Mouse (Mus musculus): Measurements from ENCODE around the gene Elane.

Elane gene

DNA sequence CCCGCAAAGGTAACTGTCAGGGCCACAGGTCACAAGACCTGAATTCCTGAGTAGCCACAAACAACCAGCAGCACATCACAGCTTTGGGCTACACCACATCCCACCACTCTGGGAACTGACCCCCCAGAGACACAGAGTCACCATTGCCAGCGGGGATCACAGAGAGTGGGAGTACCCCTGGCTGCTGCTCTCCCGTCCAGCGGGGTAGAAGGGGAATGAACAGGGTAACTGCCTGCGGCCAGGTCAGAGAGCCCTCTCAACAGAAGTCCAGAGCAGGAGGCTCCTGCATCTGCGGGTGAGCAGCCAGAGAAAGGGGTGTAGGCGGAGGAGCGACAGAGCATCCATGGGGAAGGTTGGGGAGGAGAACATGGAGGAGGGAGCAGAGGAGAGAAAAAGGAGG, 30.0 kb downstream of the Elane start:
- no peak for DNase-seq

DNA sequence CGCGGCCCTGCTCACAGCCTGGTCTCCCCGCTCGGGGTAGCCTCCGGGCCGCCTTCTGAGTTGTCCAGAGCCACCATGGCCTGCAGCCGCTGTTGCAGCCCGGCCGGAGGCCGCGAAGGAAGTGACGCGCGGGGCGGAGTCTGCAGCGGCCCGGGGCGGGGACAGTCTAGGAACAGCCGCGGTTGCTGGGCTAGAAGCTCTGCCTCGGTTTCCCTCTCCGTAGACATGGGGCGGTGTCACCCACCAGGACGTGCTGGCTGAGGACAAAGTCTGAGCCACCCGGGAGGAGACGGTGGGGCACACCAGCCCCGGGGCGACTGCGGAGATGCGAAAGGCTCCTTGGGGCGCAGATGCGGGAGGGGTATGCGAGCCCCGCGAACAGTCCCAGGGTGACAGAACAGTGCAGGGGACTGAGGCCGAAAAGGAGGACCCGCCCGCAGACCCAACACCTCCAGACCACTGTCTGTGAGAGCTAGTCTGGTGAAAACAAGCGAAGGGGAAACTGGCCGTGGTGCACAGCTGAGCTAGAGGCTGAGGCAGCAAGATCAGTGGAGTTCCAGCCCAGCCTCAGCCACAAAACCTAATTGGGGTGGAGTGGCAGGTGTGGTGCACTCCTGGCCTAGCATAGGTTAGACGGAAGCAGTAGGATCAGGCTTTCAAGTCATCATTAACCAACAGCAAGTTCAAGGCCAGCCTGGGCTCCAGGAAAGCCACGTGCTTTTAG, 30.9 kb downstream of the Elane start, which contains the start of gene Kiss1r:
Kiss1r (plus strand) TSS at position 164 of the 724 bp plus-strand sequence.
- peak; percentile 94 for DNase-seq

DNA sequence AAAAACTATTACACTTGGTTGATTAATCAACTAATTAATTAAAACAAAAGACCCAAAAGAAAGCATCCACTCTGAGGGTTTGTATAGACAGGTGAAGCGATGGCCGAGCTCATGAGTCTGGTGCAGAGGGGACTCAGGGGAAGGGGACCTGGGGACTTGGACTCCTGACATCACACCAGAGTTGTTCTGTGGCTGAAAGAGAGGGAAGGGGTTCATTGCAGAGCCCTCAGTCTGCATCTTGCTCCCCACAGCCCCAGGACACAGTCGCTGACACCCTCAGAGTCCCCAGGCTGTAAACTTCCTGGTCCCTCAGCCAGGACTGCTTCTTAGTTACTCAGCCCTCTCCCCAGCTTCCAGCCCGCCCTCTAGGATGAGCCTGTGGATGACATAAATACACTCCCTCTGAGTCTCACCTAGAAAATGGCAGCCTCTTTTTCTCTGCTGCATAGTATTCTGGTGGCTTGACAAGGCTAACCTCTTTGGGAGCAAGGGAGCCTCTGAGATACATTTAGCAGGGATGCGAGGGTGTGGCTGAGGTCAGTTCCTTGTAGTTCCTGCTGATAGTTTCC, 31.6 kb downstream of the Elane start:
- DNase-seq = no peak

DNA sequence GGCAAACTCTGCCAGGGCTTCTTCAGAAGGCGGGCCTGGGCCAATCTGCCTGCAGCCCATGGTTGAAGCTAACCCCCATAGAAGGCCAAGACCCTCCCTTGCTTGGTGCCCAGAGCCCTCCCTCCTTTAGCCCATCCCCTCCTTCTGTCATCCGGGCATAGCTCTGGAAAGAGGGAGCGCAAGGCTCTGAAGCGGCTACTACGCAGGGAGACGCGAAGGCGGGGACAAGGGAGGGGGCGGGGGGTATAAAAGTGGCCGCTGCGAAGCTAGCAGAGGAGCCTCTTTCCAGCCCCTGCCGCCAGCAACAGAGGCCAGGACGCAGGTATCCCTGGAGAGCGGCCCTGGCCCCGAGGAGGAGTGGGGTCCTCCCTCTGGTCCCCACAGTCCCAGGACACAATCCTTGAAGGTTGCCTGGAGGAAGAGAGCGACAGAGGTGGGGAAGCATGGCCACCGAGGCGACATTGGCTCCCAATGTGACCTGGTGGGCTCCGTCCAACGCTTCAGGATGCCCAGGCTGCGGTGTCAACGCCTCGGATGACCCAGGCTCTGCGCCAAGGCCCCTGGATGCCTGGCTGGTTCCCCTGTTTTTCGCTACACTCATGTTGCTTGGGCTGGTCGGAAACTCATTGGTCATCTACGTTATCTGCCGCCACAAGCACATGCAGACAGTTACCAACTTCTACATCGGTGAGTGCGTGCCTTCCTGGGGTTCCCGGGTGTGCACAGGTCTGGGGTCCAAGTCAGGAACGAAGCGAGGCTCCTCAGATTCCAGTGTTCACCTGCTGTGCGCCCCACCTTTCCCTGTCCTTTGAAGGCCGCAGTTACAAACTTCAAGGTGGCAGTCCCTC, 32.4 kb downstream of the Elane start:
- peak; percentile 71 for DNase-seq

DNA sequence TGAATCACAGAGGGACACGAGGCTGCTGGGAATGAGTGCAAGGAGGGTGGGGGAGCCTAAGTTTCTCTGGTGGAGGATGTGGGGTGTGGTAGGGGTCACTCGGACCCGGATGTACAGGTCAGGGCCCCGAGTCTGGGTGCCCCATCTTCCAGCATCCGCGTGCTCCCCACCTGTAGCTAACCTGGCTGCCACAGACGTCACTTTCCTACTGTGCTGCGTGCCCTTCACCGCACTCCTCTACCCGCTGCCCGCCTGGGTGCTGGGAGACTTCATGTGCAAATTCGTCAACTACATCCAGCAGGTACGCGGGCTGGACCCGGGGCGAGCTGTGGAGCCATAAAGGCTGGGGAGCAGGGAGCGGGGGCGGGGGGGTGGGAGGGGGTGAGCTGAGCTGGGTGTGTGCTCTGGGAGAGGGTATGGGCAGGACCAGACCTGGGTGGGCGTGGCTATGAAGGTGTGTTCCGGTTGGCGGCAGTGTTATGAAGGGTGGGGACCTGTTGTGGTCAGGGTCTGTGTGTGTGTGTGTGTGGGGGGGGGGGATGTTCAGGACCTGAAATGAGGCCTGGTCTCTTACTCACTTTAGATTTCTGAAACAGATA, 33.3 kb downstream of the Elane start:
- DNase-seq = peak; percentile 57

DNA sequence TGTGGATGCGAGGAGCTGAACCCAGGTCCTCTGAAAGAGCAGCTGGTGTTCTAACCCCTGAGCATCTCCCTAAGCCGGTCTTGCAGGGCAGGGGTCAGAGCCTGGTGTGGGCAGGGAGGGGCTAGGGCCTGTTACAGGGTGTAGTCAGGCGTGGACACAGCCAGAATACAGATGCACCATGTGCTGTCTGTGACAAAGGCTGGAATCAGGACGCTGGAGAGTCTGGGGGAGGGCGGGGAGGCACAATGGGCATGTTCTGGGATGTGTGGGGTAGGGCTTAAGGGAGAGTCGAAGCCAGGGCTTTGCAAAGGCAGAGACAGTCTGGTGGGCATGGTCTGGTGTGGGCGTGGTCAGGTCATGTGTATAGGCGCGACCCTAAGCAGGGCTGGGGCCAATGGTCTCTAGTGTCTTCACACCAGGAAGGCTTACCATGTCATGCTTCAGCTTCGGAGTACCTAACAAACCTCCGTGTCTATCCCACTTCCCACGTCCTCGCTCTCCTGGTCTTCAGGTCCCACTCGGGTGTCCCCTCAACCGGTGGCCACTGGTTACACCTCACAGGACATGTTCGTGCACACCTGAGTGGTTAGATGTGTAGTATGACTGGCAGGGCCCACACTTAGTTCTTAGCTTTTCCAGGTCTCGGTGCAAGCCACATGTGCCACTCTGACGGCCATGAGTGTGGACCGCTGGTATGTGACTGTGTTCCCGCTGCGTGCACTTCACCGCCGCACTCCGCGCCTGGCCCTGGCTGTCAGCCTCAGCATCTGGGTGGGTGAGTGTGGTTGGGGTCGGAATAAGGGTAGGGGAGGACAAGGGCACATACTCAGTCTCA, 34.2 kb downstream of the Elane start:
- DNase-seq = no peak

DNA sequence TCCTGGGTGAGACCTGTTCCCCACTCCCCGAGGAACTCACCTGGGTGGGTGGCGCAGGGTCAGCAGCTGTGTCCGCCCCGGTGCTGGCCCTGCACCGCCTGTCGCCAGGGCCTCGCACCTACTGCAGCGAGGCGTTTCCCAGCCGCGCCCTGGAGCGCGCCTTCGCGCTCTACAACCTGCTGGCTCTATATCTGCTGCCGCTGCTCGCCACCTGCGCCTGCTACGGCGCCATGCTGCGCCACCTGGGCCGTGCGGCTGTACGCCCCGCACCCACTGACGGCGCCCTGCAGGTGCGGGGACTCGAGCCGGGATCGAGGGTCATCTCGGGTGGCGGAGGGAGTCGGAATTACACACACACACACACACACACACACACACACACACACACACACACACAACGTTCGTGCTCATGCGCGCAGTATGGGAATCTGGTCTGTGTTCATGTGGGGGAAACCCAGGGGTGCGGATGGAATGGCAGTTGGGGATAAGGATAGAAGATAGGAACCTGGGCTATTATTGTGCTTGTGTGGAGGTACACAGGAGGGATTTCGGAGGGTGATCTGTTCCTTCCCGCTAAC, 35.0 kb downstream of the Elane start, which contains the start of gene R3hdm4:
R3hdm4 (minus strand) TSS at position 251 of the 578 bp plus-strand sequence.
- no peak for DNase-seq

DNA sequence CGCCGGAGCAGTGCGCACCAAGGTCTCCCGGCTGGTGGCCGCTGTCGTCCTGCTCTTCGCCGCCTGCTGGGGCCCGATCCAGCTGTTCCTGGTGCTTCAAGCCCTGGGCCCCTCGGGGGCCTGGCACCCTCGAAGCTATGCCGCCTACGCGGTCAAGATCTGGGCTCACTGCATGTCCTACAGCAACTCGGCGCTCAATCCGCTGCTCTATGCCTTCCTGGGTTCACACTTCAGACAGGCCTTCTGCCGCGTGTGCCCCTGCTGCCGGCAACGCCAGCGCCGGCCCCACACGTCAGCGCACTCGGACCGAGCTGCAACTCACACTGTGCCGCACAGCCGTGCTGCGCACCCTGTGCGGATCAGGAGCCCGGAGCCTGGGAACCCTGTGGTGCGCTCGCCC, 35.5 kb downstream of the Elane start:
- no peak for DNase-seq

DNA sequence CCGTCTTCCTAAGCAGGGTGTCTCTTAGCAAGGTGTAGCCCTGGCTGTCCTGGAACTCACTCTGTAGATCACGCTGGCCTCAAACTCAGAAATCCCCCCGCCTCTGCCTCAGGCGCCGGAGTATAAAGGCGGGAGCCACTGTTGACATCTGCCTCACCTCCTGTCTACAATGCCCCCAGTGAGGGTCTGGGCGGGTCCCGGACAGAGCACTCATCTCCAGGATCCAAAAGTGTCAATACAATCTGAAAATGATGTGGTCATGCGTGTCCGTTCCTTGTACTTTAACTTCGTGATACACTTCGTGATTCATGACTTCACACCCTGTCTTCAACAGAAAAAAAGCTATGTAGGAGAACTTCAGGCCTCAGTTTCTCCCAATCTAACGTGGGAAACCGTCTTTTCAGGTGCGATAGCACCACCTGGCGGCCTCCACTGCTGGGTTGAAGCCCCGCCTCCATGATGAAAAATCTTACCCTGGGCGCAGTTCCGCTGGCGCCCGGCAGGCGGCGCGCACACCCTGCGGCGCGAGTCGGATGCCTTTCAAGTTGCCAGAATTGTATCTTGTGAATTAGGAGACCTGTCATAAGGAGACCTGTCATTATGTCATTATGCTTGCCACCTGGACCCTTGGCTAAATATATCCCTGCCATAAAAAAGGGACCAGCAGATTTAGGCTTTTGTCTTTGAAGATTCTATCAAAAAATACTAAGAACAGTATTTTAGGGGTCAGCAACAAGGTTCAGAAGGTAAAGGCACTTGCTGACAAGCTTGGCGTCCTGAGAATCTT, 39.1 kb downstream of the Elane start:
- peak; percentile 90 for DNase-seq

DNA sequence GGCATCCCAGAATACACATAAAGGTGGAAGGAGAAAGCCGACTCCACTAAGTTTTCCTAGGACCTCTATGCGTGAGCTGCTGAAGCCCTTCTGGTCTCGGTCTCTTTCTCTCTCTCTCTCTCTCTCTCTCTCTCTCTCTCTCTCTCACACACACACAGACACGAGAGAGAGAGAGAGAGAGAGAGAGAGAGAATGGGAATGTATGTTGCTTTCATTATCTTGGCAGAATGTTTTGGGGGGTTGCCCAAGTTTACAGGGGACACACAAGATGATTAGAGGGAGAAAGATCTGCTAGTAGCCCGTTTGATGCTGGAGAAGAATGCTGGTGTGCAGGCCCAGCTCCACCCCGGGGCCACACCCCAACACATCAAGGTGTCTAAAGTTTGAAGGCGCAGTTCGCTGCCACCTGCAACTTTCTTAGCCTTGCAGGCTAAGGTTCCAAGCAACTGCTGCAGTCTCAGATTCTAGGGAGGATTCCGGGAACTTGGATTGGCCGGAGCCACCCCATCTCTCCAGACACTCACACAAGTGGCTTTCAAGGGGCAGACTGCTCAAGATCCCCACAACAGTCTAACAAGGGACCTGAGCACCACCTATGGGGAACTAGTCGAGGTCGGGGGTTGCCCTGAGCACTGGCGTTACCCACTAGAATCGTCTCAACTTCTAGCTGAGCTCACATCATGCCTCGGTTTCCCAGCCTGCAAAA, 39.9 kb downstream of the Elane start:
- DNase-seq = no peak

DNA sequence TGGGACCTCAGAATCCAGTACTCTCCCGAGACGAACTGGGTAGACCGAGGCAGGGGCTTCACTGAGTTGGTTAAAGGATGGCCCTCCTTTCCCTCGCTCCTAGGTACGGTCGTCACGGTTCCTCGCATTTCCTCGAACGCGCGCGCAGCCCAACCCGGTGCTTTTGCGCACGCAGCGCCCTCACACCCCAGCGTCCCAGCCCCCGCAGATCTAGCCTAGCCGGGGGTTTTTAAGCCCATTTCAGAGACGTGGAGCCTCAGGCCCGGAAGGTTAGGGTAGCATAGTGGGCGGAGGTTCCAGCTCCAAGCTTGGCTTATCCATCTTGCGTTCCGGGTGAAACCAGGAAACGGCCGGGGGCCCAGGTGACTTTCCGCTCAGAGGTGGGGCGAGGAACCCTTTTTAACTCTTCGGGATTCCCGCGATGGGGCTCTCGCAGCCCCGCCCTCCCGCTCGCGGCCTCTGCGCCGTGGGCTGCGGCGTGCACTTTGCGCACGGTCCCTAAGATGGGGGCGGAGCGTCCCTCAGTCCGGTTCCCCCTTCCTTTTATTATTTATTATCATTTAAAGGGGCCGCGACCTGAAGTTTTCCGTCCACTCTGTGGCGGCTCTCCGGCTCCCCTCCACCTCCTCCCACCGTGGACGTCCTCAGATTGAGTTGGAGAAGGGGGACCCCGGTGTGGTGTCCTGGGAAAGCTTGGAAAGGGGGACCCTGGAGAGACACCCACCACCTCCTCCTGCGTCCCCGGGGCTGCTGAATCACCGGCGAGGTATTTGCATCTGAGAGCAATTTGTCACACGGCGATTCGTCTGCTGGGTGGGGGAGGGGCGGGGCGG, 40.7 kb downstream of the Elane start, which contains the start of gene Arid3a:
Arid3a (plus strand) TSS at position 553 of the 833 bp plus-strand sequence.
- DNase-seq = peak; percentile 94

DNA sequence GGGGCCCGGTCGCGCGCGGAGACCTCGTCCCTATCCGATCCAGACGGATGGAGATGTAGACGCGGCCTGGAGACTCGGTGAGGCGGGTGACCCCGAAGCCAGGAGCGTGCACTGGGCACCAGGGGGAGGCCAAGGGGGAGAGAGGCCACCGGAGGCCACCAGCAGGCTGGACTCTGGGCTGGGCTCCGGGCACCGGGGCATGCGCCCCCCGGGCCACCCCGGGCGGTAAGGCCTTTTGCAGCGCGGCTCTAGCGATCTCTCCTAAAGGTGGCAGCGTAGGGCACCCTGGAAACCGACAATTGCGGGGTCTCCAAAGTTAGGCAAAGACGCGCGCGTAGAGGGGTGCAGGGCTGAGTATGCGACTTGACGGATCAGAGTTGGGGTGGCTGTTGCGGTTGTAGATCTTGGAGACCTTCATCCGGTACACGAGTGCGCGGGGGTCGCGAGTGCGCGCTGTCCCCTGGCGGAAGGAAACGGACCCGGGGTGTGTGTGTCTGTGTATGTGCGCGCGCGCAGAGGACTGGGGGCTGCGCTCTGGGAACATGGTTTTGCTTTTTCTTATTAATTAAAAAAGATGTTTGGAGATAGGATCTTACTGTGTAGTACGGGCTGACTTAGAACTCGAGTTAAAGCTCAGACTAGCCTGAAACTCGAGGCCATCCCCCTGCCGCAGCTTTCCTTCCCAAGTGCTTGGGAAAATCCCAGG, 41.4 kb downstream of the Elane start:
- DNase-seq = peak; percentile 76

DNA sequence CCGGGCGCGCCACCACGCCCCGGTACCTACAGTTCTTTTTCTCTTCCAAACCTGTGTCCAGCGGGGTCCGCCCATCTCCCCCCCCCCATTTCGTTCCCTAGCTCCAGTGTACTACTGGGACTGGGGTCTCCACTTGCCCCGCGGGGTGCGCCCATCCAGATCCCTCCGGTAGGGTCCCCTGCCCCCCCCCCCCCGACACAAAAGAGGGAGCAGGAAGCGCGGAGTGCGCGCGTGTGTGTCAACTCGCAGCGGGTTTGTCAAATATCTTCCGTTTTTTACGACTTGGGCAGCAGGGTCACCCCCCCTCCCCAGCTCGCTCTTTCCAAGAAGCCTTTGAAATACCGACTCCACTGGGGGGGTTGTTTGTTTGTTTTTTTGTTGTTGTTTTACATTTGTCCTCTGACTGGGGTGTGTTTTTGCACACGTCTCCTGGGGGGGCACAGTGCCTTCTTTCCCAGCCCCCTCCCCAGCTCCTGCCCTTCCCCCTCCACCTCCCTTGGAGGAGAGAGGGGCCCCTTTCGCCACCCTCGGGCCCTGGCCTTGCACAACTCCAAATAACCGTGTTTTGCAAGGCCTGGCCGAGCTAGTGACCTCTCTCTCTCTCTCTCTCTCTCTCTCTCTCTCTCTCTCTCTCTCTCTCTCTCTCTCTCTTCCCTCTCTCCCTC, 42.1 kb downstream of the Elane start:
- peak; percentile 75 for DNase-seq

DNA sequence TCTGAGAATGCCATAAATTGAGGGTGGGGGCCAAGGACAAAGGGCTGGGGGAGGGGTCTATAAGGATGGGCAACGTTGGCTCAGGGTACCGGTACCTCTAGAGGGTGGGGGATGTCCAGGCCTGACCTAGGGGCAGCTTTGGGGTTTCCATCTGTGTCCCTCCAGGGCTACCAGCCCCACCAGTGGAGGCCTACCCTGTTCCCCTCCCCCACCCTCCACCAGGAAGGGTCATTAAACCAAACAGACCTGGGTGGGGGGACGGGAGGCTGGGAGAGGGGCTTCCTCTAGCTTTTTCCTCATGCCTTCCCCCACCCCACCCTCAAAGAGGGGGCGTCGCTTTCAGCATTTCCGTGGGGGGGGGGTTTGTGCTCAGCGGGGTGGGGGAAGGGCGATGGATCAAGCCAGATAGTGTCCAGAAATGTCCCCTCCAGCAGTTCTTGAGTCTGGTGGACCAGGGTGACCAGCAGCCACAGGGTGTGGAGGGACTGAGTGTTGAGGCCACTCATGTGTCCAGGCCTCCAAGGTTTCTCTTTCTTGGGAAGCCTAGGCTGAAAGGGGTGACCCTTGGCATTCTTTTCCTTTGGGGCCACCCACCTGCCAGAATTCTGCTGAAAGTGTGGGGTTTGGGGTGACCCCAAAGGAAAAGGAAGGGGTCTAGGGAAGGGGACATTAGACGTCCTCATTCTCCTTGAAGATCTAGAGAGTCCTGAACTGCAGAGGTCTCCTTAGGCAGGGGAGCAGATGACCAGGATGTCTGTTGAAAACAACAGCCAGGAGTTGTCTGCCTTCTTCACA, 43.1 kb downstream of the Elane start:
- DNase-seq = no peak

DNA sequence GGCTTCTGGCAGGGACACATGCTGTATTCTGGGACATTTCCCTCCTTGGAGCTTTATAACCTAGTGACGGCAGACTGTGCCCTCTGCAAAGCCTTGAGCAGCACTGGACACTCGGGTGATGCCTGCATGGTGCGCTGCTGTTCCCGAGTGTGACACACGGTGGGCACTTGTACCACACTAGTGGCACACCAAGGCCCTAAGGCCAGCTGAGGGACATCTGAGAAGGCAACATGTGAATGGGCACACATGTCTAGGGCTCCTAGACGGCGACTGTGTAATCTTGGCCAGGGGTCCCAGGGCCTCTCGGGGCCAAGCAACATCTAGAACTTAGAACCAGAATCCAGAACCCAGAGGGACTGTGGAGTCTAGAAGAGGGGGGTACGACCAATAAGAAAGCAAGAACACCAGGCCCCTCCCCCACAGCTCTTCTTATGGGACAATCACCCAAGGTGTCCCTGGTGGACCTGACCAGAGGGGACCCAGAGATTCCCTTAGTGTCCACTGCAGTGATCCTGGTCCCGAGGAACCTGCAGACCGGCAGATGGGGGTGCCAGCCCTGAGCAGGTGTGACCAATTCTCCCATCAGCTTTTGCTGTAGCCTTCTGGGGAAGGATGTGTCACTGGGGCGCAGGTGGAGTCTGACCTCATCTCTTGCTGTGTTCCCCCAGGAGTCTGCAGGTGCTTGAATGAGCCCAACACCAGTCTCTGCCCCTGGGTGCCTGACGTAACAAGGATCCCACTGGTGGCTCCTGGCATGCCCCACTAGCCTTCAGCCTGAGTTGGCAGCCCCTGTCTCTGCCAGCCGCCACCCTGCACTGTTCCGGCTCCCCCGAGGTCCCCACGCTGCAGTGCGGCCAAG, 44.1 kb downstream of the Elane start:
- DNase-seq = no peak

DNA sequence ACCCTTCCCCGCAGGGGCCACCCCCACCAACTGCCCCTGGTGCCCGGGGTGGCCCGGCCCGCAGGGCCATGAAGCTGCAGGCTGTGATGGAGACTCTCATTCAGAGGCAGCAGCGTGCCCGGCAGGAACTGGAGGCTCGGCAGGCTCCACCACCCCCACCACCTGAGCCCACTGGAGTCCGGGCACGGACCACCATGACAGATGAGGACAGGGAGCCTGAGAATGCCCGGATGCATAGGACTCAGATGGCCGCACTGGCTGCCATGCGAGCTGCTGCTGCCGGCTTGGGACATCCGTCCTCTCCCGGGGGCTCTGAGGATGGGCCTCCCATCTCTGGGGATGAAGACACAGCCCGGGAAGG, 44.8 kb downstream of the Elane start:
- no peak for DNase-seq

Data from lung, postnatal 10 days (tissue).